Mouse (Mus musculus) megakaryocyte, adult 5-6 weeks (primary cell): ENCODE results near the gene Gm10139. TPM values are rescaled to one million over a fixed set of nuclear protein-coding genes. Genes with fewer than 3 reads are reported as not detected.
"Not testable (repeated sequence)": the region's sequence is repeated elsewhere in the genome, so short reads cannot be mapped to it uniquely, and the experiment has no call there.

ENCODE experiments used
- ATAC-seq: 2 replicates; pipeline ENCODE4 v1.8.0; 2016; ENCODE audit warnings: mild to moderate bottlenecking, inconsistent platforms; ENCODE audit not compliant: poor library complexity, severe bottlenecking
- total RNA-seq, 2 experiments: library from RNA; stranded (forward) in 1 of 2; stranded (reverse) in 1 of 2; fragments of 153-499, 151-499 nt in 1 of 2; fragments of 221-1000, 200-1000 nt in 1 of 2; gene quantifications; 2 replicates each; pipeline versions ENCODE4 v1.2.3 to v1.2.4; 2015 to 2017

Gm10139 gene
- total RNA-seq (2015) (not detected in 2 replicates), total RNA-seq (2017) (not detected in 2 replicates)

GRCm38 (mm10) chr13:65512378-65512777 is at the start of gene Gm10139:
Gene Gm10139, plus strand, starts transcription at chr13:65512678.
- not testable (repeated sequence) for ATAC-seq

- ATAC-seq: not testable (repeated sequence)
Observed at GRCm38 (mm10) chr13:65557636-65558035, 45.2 kb downstream of the Gm10139 start.

Other genes starting within 250 kb of the Gm10139 start
- gene Zfp369, start 233.9 kb upstream of the Gm10139 start, total RNA-seq (2015): 14.7 and 20.3 TPM in 2 replicates
- 24.2 and 26.3 TPM in 2 replicates for gene Zfp369, start 233.9 kb upstream of the Gm10139 start, total RNA-seq (2017)